Mouse (Mus musculus): Measurements from ENCODE around the gene Dhtkd1. TPM values are rescaled to one million over a fixed set of nuclear protein-coding genes. Genes with fewer than 3 reads are reported as not detected.

Dhtkd1 gene
- total and polyA plus RNA-seq, 3 experiments, result 1.5 to 1.6 TPM; not detected in 1

DNA sequence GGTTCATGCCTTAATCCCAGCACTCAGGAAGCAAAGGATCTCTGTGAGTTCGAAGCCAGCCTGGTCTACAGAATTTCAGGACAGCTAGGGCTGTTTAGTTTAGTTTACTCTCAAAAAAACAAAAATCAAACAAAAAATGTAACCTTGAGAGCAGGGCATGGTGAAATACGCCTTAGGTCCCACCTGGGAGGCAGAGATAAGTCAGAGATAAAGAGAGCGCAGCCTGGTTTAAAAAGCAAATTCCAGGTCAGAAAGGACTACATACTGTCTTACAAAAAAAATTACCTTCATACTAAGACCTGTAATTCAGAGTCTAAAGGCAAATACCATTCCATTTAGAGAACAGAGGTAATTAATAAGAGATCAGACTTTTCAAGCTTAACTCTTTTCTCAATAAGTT is 3.3 kb downstream of the Dhtkd1 start:
- no peaks in the 10 kb centered on the region for H3K27me3 ChIP-seq (ENCODE audit: control insufficient read depth in 1 of 2, insufficient read depth in 2 of 2, low read length in 2 of 2)
- no peak for DNase-seq (ENCODE audit: low read depth, low spot score)
- no peak overlapping the region for H3K4me3 ChIP-seq (ENCODE audit: control insufficient read depth in 1 of 2, insufficient read depth in 1 of 2, low read depth in 2 of 2, low read length in 2 of 2)
- no peaks in the 10 kb centered on the region for H3K79me2 ChIP-seq (ENCODE audit: control insufficient read depth, insufficient read depth, low read length, poor library complexity)
- H3K9me3 ChIP-seq (replicated peaks; ENCODE audit: insufficient read depth, low read length), result no peaks in the 10 kb centered on the region
- peak overlapping the region; percentile 50; the same call in 1 of the 2 replicates for H3K27ac ChIP-seq (ENCODE audit: control insufficient read depth, low read depth, low read length)
- H3K4me1 ChIP-seq (ENCODE audit: control insufficient read depth in 1 of 2, insufficient read depth in 2 of 2, low read length in 2 of 2), result peaks cover 11 to 13% of the 10 kb centered on the region in 2 experiments
- peaks cover 0 to 13% of the 10 kb centered on the region in 2 experiments; a peak in 2 of 4 replicates for H3K36me3 ChIP-seq (ENCODE audit: control insufficient read depth in 1 of 2, insufficient read depth in 2 of 2, low read length in 2 of 2)
- no peak overlapping the region for H3K9ac ChIP-seq (ENCODE audit: control insufficient read depth, low read depth, low read length, poor library complexity, severe bottlenecking)
- TF ChIP-seq MYC (IDR thresholded peaks at IDR 0.05; ENCODE audit: low read depth, low read length) (no peak), TCF12 (IDR thresholded peaks at IDR 0.05; ENCODE audit: low read depth, low read length) (peak; percentile 44; the same call in 1 of the 2 replicates), GATA1 (IDR thresholded peaks at IDR 0.05; ENCODE audit: low read depth, low read length) (peak; percentile 57; the same call in 1 of the 2 replicates)

DNA sequence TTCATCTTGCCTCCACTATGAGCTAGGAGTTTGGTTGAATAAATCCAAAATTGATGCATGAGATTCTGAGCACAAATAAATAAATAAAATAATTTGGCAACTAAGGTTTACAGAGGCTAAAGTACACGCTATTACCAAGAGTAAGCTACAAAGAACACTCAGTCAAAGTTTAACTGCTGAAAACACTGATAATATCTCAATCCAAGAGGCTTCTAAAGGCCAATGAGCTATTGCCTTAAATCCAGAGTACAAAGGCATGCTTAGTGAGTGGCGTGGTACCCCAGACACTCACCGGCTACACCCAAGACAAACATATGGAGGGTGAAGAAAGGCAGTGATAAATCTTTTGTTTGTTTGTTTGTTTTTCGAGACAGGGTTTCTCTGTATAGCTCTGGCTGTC is 6.0 kb downstream of the Dhtkd1 start:
- peaks cover 0 to 15% of the 10 kb centered on the region in 2 experiments; a peak in 2 of 4 replicates for H3K36me3 ChIP-seq (ENCODE audit: control insufficient read depth in 1 of 2, insufficient read depth in 2 of 2, low read length in 2 of 2)
- no peak overlapping the region for H3K9ac ChIP-seq (ENCODE audit: control insufficient read depth, low read depth, low read length, poor library complexity, severe bottlenecking)
- peaks cover 17 to 18% of the 10 kb centered on the region in 2 experiments for H3K4me1 ChIP-seq (ENCODE audit: control insufficient read depth in 1 of 2, insufficient read depth in 2 of 2, low read length in 2 of 2)
- DNase-seq (ENCODE audit: low read depth, low spot score), result no peak
- no peaks in the 10 kb centered on the region for H3K79me2 ChIP-seq (ENCODE audit: control insufficient read depth, insufficient read depth, low read length, poor library complexity)
- H3K4me3 ChIP-seq (ENCODE audit: control insufficient read depth in 1 of 2, insufficient read depth in 1 of 2, low read depth in 2 of 2, low read length in 2 of 2), result no peak overlapping the region
- H3K27ac ChIP-seq (ENCODE audit: control insufficient read depth, low read depth, low read length), result no peak overlapping the region
- H3K9me3 ChIP-seq (replicated peaks; ENCODE audit: insufficient read depth, low read length), result no peaks in the 10 kb centered on the region
- no peaks in the 10 kb centered on the region for H3K27me3 ChIP-seq (ENCODE audit: control insufficient read depth in 1 of 2, insufficient read depth in 2 of 2, low read length in 2 of 2)
- TF ChIP-seq USF1 (IDR thresholded peaks at IDR 0.05; ENCODE audit: low read depth, low read length), result no peak
- no peak for TF ChIP-seq UBTF (IDR thresholded peaks at IDR 0.05; ENCODE audit: borderline replicate concordance, insufficient read depth, low read depth, low read length)
- TF ChIP-seq POLR2AphosphoS5 (IDR thresholded peaks at IDR 0.05; ENCODE audit: borderline replicate concordance, low read depth, low read length), result no peak
- TF ChIP-seq SIN3A (IDR thresholded peaks at IDR 0.05; ENCODE audit: low read length), result no peak
- no peak for TF ChIP-seq ZMIZ1 (IDR thresholded peaks at IDR 0.05; ENCODE audit: low read depth, low read length)
- no peak for TF ChIP-seq KAT2A (conservative IDR thresholded peaks at IDR 0.05; ENCODE audit: low read depth, low read length)

DNA sequence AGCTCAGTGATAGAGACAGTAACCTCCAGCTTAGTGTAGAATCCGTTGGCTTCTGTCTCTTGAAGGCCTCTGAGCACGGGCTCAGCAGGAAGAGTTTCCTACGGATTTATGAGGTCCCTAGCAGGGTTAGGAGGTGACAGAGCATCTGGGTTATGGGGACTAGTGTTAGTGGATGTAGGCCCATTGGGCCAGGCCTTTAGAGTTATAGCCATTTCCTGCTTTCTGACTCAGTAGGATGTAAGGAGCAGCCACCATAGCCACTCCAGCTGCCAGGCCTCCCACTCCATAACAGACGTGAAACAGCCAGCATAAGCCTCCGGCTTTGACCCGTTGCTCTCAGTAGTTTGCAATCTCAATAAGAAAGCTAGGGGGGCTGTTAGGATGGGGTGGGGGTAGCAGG is 6.5 kb downstream of the Dhtkd1 start:
- Histone ChIP-seq H3K36me3 (ENCODE audit: control insufficient read depth in 1 of 2, insufficient read depth in 2 of 2, low read length in 2 of 2) (peaks cover 0 to 20% of the 10 kb centered on the region in 2 experiments; a peak in 2 of 4 replicates), H3K4me3 (ENCODE audit: control insufficient read depth in 1 of 2, insufficient read depth in 1 of 2, low read depth in 2 of 2, low read length in 2 of 2) (no peak overlapping the region), H3K9ac (ENCODE audit: control insufficient read depth, low read depth, low read length, poor library complexity, severe bottlenecking) (no peak overlapping the region), H3K9me3 (replicated peaks; ENCODE audit: insufficient read depth, low read length) (no peaks in the 10 kb centered on the region), H3K79me2 (ENCODE audit: control insufficient read depth, insufficient read depth, low read length, poor library complexity) (no peaks in the 10 kb centered on the region), H3K27me3 (ENCODE audit: control insufficient read depth in 1 of 2, insufficient read depth in 2 of 2, low read length in 2 of 2) (no peaks in the 10 kb centered on the region), H3K4me1 (ENCODE audit: control insufficient read depth in 1 of 2, insufficient read depth in 2 of 2, low read length in 2 of 2) (peaks cover 22% of the 10 kb centered on the region in 2 experiments), H3K27ac (ENCODE audit: control insufficient read depth, low read depth, low read length) (no peak overlapping the region)
- TF ChIP-seq MAFK (IDR thresholded peaks at IDR 0.05; ENCODE audit: borderline replicate concordance, low read depth, low read length) (no peak), MAX (IDR thresholded peaks at IDR 0.05; ENCODE audit: low read length) (no peak), ETS1 (IDR thresholded peaks at IDR 0.05; ENCODE audit: low read depth, low read length) (no peak), MAZ (IDR thresholded peaks at IDR 0.05; ENCODE audit: low read depth, low read length) (no peak), ZKSCAN1 (IDR thresholded peaks at IDR 0.05; ENCODE audit: low read depth, low read length) (no peak), CHD1 (IDR thresholded peaks at IDR 0.05; ENCODE audit: low read depth, low read length) (no peak)
- DNase-seq (ENCODE audit: low read depth, low spot score), result no peak
